Mouse (Mus musculus) embryonic stem cell, embryonic (primary cell): ENCODE results near the gene Hs3st4.

Experiments
- CTCF ChIA-PET, 4 experiments: fragments of 300-600 bp in 2 of 4; fragments of 350-600 bp in 2 of 4; sonication (Branson Sonifier 250); formaldehyde crosslinking; loops; one replicate each; lab custom pipeline; 2022; ENCODE audit warnings: inconsistent platforms in 2 of 4; lab: Charles Lee
- POLR2A ChIA-PET, 4 experiments: fragments of 300-600 bp in 2 of 4; fragments of 350-600 bp in 2 of 4; sonication (Branson Sonifier 250); formaldehyde crosslinking; loops; one replicate each; lab custom pipeline; 2022; ENCODE audit warnings: antibody characterized with exemption in 4 of 4, inconsistent platforms in 1 of 4; lab: Charles Lee

Hs3st4 gene

DNA sequence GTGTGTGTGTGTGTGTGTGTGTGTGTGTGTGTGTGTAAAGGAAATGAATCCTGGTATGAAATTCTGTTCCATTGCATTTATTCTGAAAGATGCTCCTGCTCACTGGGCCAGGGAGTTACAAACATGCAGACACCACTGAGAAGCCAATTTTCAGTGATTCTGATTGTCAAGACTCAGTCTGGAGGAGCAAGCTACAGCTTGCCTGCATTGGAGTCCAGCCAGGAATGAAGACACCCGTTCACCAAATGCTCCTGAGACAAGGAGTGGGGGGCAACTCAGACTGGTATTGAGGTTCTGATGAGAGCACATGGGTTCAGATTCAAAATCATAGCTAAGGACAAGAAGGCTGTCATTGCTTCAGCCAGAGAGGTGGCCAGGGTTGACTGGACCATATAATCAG, 66.3 kb downstream of the Hs3st4 start:
- ChIA-PET POLR2A (interaction anchor here in 1 of 4 experiments (0.6 kb wide), 1 partner anchor 42 kb away, joined by 3 read pairs; no protein-coding TSS in a partner anchor), CTCF (no interaction called here)

DNA sequence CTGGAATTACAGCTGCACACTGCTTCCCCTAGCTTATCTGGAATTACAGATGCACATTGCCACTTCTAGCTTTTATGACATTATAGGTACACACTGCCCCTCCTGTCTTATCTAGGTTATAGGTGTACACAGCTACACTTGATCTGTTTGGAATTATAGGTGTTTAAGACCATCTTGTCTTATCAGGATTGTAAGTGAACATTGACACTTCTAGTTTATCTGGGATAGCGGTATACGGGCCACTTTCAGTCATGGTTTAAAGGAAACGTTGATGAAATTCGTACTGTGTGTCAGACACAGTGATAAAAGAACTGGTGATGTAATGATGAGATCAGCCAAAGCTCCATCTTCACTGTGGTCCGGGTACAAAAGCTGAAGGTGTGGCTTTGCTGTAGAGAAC, 67.8 kb downstream of the Hs3st4 start:
- CTCF ChIA-PET, result interaction anchor here in 1 of 4 experiments (0.5 kb wide), 1 partner anchor 20 kb away, joined by 3 read pairs; no protein-coding TSS in a partner anchor
- POLR2A ChIA-PET, result interaction anchor here in 1 of 4 experiments (0.6 to 1.0 kb wide), 2 partner anchors 43 to 1853 kb away, joined by 3 to 4 read pairs; no protein-coding TSS in a partner anchor

DNA sequence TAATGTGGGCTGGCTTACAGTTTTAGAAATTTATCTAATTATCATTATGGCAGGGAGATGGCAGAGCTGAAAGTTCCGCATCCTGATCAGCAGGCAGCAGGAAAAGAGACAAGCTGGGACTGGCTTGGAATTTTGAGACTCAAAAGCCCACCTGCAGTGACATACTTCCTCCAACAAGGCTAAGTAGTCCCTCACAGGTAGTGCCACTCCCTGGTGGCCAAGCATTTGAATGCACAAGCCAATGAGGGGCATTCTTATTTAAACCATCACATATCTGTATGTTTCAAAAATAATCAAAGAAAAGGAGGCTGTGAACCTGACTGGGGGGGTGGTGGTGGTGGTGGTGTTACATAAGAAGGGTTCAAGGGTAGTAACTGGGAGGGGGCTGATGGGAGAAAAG, 101.1 kb downstream of the Hs3st4 start:
- CTCF ChIA-PET, result no interaction called here

DNA sequence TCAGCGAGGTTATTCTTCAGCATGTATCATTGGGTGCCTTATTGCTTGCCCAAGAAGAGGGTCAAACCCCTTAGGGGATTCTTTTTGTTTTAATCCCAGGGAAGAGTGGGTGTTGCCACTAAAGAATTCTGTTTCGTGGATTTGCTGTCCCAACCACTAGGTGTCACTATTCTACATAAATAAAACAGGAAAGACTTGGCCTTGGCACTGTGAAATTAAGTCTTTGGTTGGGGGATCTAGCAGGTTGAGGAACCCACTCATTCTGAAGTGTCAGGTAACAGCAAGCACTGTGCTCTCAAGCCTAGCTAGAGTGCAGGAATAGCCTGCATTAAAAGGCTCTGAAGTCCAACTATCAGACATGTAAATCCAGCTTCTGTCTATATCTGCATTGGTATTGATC, 146.3 kb downstream of the Hs3st4 start:
- POLR2A ChIA-PET, result interaction anchor here in 1 of 4 experiments (0.6 kb wide), 1 partner anchor 545 kb away, joined by 5 read pairs; no protein-coding TSS in a partner anchor

More for the DNA sequence above, 101.1 kb downstream of the Hs3st4 start:
- POLR2A ChIA-PET, result no interaction called here

DNA sequence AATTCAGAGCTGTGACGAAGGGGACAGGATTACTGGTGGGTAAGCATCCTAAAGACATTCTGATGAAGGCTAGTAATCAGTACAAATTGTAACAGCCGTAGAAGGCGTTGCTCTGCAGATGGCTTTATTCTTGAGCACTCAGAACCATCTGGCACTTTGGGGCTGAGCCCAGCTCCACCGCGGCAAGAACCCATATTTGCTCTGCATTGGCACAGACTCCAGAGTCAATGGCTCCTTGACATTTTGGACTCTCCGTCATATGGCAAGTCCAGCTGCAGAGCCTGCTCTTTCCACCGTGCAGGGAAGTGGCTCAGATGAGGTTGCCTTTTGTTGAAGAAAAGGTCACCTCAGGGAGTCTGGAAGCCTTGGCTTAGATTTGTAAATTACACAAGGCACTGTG, 148.6 kb downstream of the Hs3st4 start:
- CTCF ChIA-PET, result no interaction called here
- POLR2A ChIA-PET, result interaction anchor here in 1 of 4 experiments (1.0 kb wide), 1 partner anchor 26 kb away, joined by 8 read pairs; no protein-coding TSS in a partner anchor

More for the DNA sequence above, 146.3 kb downstream of the Hs3st4 start:
- CTCF ChIA-PET, result interaction anchor here in 1 of 4 experiments (0.5 kb wide), 1 partner anchor 1087 kb away, joined by 3 read pairs; no protein-coding TSS in a partner anchor

DNA sequence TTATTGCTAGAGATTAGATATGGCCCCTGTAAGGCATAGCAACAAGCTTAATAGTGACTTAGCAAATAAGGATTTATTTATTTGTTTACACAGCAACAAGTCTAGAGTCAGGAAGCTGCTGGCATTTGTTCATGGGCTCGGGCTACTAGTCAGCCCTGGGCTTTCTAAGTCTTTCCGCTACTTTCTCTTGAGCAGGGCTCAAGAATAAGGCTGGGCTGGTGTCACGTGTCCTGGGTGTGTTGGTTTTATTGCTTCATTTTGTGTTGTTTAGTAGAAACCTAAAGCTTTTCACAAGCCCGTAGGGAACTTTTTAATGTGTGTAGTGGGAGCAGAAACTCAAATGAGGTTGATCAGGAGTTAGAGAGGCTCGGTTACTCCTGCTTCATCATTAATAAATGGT, 153.5 kb downstream of the Hs3st4 start:
- ChIA-PET POLR2A (no interaction called here), CTCF (no interaction called here)

DNA sequence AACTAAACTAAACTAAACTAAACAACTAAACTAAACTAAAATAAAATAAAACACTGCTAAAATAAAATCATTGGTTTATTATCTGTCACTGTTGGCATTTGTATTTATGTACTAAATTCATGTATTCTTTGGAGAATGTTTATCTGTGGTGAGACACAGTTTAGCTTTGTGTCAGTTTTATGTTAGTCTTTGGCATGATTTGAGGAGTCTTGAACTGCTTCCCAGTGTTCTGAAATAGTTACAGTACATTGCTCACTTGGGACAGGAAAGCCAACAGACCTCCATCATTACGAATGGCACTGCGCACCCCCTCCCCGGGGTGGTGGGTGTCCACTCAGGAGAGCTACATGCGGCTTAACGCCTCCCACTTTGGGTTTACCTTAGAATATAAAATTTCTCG, 158.6 kb downstream of the Hs3st4 start:
- CTCF ChIA-PET, result no interaction called here
- POLR2A ChIA-PET, result interaction anchor here in 1 of 4 experiments (0.6 kb wide), 1 partner anchor 900 kb away, joined by 3 read pairs; no protein-coding TSS in a partner anchor

DNA sequence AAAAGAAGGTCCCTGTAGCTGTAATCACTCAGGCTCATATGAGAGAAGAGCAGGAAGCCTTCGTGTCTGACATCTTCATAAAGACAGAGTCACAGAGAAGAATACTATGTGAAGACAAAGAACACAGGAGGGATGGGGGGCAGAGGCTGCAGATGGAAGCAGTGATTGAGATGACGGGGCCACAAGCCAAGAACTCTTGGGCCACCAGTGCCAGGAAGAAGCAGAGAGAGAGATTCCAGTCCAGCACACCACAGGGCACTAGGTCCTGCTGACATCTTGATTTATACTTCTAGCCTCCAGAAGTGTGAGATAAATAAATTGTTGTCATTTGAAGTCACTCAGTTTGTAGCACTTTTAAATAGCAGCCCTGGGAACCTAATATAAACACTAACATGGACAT, 168.2 kb downstream of the Hs3st4 start:
- POLR2A ChIA-PET, result no interaction called here
- CTCF ChIA-PET, result no interaction called here

DNA sequence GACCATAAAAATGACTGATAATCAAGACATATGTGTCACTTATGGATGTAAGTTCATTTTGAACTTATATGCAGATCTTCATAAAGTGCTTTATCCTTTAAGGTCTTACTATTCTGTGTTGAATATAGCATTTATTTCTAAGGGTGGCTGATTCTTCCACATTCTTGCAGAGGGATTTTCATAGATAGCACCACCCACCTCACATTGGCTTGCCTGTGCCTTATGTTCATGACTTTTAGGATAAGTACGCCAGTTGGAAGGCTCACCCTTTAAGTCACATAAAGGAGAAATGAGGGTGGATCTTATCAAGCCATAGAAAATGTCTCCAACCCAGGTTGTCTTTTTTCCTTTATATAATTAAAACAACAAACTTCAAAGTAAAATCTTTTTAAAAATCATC, 180.6 kb downstream of the Hs3st4 start:
- ChIA-PET POLR2A (no interaction called here), CTCF (no interaction called here)

DNA sequence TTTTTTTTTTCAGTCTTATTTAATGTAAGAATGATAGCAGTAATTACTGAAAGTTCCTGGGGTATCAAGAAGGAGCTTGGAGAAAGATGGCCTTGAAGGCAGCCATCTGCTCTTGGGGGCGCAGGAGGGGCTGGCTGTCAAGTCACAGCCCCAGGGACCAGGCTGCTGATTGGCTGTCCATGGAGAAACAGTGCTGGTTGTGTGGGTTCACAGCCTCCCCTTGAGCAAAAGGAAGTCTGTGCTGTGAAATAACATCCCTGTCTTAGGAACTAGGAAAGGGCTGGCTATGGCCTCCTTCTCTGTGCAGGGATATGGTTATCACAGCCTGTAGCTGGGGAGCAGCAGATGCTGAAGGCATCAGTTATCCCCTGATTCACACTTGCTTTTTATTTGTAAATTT, 183.6 kb downstream of the Hs3st4 start:
- POLR2A ChIA-PET, result no interaction called here
- CTCF ChIA-PET, result no interaction called here

DNA sequence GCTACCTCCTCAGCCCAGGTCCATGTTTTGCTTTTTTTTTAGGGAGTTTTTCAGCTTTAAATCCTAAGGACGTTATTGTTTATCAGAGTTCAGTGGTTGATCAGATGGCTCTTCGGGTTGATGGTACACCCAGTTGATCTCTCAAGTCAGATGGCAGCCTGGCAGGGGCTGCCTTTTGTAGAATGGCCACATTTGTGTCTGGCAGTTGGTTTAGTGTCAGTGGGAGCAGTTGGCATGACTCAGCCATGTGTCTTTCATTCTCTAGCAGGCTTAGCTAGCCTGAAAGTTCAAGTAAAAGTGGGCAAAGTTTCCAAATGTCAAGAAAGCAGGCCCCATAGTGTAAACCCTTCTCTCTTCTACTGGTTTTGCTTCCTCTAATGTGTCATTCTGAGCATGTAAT, 186.1 kb downstream of the Hs3st4 start:
- ChIA-PET CTCF (no interaction called here), POLR2A (no interaction called here)

DNA sequence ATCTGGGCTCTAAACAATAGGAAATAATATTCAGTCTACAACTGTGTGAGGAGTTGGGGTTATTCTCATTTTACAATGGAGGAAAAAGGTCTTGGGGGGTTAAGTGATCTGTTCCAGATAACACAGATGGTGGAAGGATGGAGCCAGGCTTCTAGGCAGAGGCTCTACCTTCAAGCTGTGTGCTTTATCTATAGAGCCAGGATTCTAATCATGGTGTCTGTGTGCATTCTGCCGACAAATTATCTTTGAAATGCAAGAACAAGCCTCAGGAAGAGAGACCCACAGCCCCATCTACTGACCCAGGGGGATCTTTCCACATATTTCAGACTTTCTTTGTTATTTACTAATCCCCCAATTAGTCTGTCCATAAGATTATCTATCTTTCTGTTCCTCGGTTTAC, 187.3 kb downstream of the Hs3st4 start:
- ChIA-PET POLR2A (interaction anchor here in 1 of 4 experiments (0.5 kb wide), 1 partner anchor 1127 kb away, joined by 3 read pairs; no protein-coding TSS in a partner anchor), CTCF (no interaction called here)

DNA sequence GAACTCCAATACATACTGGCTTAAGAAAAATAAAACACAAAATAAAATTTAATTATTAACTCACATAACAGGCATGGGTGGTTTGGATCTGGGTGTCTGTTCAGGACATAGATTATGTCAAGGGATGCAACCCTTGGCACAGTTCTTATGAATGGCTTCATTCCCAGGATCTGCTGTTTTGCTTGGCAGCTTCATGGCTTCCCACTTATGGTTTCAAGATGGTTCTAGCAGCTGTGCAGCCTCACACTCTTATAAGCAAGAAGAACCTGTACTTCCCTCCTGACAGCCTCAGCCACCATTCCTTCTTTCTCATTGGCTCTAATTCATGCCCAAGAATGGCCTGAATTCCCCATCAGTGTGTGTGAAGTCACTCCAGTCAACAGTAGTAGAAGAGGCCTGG, 189.3 kb downstream of the Hs3st4 start:
- CTCF ChIA-PET, result no interaction called here
- POLR2A ChIA-PET, result no interaction called here

DNA sequence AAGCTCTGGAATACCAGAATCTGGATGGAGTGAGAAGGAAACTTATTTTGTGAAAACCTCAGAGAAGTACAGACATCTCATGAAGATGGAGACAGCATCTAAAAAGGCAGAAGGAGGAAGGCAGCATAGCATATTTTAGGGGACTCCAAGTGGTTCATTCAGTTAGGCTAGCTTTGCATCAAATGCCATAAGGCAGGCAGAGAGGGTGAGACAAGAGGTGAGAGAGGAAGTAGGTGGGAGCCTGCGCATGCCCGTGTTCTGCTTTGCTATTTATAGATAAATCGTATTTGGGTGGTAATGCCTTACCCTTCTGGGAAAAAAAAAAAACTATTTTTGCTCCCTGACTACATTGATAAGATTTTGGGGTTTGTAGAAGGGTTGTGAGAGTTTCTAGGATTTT, 198.3 kb downstream of the Hs3st4 start:
- ChIA-PET POLR2A (no interaction called here), CTCF (interaction anchor here in 1 of 4 experiments (0.6 kb wide), 1 partner anchor 1491 kb away, joined by 3 read pairs; no protein-coding TSS in a partner anchor)

DNA sequence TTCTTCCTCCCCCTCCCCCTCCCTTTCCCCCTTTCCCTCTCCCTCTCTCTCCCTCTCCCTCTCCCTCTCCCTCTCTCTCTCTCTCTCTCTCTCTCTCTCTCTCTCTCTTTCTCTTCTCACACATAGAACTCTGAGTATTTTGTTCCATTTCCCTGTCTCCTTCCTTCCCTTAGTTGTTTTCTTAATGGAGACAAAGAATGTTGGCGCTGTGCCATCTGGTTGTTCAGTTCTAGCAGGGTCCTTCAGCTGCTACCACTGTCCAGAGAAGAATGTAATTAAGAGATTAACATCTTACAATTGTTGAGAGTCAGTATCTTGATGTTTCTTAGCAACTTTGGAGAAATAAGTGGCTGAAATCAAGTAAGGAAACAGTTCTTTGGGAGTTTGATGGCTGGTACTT, 202.0 kb downstream of the Hs3st4 start:
- CTCF ChIA-PET, result no interaction called here

DNA sequence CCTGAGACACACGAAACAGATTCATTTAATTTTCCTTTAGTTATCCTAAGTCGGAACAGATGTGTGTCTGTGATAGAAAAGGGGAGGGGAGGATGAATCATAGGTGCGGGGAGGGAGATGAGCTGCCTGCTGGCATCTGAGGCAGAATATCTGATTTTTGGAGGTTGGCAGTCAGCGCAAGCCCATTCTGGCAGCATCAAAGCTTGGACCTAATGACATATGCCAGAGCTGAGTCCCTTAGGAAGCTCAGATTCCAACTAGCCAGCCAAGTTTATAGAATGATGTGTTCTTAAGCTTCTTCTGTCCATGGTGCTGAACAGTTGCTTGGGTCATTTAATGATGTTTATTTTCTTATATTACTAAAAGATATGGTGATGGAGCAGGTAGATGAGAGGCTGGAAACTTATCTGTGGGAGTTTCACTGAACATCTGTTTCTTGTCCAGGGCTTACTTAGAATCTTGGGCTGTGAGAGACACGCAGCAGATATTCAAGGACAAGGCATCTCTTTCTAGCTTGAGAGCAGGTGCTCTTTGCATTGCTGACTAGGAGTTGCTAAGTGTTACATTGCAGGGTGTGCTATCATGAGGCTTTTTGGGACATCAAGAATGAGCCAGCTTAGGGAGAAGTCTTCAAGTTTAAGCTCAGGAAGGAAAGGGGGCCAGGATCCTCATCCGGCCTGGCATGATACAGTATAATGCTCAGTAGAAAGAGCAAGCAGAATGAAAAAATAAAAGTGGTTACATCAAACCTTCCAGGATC, 216.3 kb downstream of the Hs3st4 start:
- CTCF ChIA-PET, result no interaction called here
- POLR2A ChIA-PET, result interaction anchor here in 1 of 4 experiments (1.3 kb wide), 1 partner anchor 12 kb away, joined by 4 read pairs; no protein-coding TSS in a partner anchor

More for the DNA sequence above, 202.0 kb downstream of the Hs3st4 start:
- POLR2A ChIA-PET, result no interaction called here

DNA sequence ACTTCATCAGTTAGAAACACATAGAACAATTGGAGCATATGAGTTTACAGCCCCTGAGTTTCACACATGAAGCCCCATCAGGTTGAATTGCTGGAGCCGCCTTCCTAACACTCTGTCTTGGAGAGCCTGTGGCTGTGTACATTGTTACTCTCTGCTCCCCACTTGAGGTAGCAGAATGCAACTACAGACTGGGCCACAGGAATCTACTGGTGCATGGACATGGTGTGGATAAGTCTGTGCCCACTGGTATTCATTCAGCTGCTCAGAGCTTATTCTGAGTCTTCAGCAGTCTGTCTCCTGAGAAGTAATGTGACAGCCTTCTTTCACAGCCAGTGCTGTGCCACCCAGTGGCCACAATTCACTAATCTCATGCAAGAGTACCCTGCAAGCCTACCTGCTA, 234.3 kb downstream of the Hs3st4 start:
- CTCF ChIA-PET, result no interaction called here

DNA sequence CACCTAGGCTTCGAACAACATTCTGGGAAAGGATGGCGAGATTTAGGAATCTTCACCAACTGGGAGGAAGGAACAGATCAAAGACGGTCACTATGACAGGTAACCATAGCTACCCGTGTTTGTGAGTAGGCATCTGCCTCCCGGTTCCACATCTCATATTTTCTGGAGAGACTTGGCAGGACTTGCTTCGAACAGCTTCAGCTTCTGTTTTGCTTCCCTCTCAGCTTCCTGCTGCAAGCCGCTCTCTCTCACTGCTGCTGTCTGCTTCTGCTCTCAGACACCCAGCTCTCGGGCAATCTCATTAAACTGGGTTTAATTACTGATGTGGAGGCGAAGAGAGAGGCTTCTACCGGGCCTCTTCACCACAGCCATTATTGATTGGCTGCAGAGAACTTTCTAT, 237.9 kb downstream of the Hs3st4 start:
- POLR2A ChIA-PET, result no interaction called here
- CTCF ChIA-PET, result no interaction called here

More for the DNA sequence above, 234.3 kb downstream of the Hs3st4 start:
- POLR2A ChIA-PET, result no interaction called here

DNA sequence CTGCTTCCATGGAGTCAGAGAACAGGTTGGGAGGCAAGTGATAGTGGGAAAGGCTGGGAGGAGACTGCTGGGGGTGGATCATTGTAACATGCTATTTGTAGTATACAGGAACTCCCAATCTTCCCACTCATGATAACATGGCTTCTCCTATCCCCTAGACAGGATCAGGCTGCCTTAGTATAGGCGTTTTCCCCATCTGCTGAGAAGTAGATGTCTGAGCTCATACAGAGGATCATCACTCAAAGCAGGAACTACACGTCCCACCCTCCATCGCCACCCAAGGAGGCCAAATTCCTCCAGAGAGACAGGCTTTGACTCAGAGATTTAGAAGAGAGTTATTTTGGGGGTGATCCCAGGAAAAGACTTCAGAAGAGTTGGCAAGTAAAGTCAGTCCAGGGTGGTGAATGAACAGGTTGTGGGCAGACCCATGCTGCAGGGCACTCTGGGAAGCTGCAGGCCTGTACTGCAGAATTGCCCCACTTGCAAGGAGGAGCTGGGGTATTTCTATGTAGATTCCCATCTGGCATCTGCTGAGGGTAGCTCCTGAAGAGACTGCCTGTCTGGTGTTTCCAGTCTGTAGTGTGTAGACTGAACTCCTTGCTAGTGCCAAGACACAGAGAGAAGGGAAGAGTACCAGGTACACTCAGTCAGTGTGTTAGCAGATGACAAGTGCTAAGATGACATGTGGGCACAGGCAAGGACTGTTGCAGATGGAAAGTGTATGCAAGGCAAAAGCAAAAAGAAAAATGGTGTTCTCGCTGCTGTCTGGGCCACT, 255.4 kb downstream of the Hs3st4 start:
- POLR2A ChIA-PET, result interaction anchor here in 1 of 4 experiments (0.5 kb wide), 1 partner anchor 558 kb away, joined by 3 read pairs; no protein-coding TSS in a partner anchor
- CTCF ChIA-PET, result no interaction called here
